Mouse (Mus musculus) cerebellum, adult 2 months (tissue): ENCODE data around the gene Serpinb9g.

Source experiments
- CTCF ChIP-seq: fragments of 200-500 bp; IDR thresholded peaks from 2 replicates; pipeline ENCODE4 v1.5.1; 2011; ENCODE audit warnings: low read depth, mild to moderate bottlenecking, control low read depth, low read length, moderate library complexity, borderline replicate concordance; ENCODE audit not compliant: insufficient read depth
- POLR2A ChIP-seq: fragments of 200-500 bp; IDR thresholded peaks from 2 replicates; pipeline ENCODE4 v1.6.1; 2011; ENCODE audit warnings: low read length, control low read depth, borderline replicate concordance; ENCODE audit not compliant: insufficient read depth

DNA sequence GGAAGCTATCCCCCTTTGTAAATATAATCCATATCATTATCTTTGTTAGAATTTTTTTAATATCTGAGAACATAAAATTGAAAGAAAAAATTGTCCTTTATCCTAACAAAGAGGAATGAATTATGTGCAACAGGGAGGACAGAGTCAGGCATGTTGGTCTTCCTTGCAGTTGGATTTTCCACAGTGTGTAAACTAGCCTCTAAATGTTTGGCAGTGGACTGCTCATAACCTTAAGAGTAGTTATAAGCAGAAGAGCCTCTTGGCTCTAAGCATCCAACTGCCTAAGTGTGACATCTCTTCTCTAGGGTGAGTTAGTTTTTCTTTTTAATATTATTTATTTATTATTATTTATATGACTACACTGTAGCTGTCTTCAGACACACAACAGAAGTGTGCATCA, 40.0 kb downstream of the Serpinb9g start:
- TF ChIP-seq CTCF (no peak), POLR2A (no peak)
